Mouse (Mus musculus) spleen, adult 2 months (tissue): ENCODE measurements around the gene Usp7. TPM values are rescaled to one million over a fixed set of nuclear protein-coding genes. Genes with fewer than 3 reads are reported as not detected.
"Not testable (repeated sequence)": the region's sequence is repeated elsewhere in the genome, so short reads cannot be mapped to it uniquely, and the experiment has no call there.

Source experiments
- DNase-seq, 2 experiments: peaks; one replicate each; pipeline versions ENCODE4 v3.0.0 to v3.0.0-alpha.2; 2012 to 2021; ENCODE audit warnings: low spot score in 2 of 2, low read depth in 1 of 2
- H3K27ac ChIP-seq: fragments of 200-500 bp; 2 replicates; pipeline ENCODE4 v1.5.1; 2012; ENCODE audit warnings: low read length, inconsistent platforms; ENCODE audit not compliant: insufficient read depth
- H3K27me3 ChIP-seq: fragments of 200-500 bp; 2 replicates; pipeline ENCODE4 v1.6.1; 2012; ENCODE audit warnings: mild to moderate bottlenecking, moderate library complexity, low read length, inconsistent platforms; ENCODE audit not compliant: control insufficient read depth, insufficient read depth
- H3K36me3 ChIP-seq: fragments of 200-500 bp; 2 replicates; pipeline ENCODE4 v1.6.1; 2012; ENCODE audit warnings: mild to moderate bottlenecking, low read length, inconsistent platforms; ENCODE audit not compliant: control insufficient read depth, insufficient read depth
- H3K4me1 ChIP-seq: fragments of 200-500 bp; 2 replicates; pipeline ENCODE4 v1.6.1; 2011; ENCODE audit warnings: inconsistent platforms; ENCODE audit not compliant: control insufficient read depth, insufficient read depth, insufficient read length
- H3K4me3 ChIP-seq: fragments of 200-500 bp; 2 replicates; pipeline ENCODE4 v1.5.1; 2011; ENCODE audit warnings: mild to moderate bottlenecking, inconsistent platforms; ENCODE audit not compliant: insufficient read depth, insufficient read length; ENCODE audit errors: extremely low read depth
- CTCF ChIP-seq: fragments of 200-500 bp; IDR thresholded peaks from 2 replicates; pipeline ENCODE4 v1.5.1; 2011; ENCODE audit warnings: mild to moderate bottlenecking, inconsistent platforms; ENCODE audit not compliant: insufficient read depth, insufficient read length, insufficient replicate concordance; ENCODE audit errors: extremely low read depth
- POLR2A ChIP-seq: fragments of 200-500 bp; IDR thresholded peaks from 2 replicates; pipeline ENCODE4 v1.6.1; 2011; ENCODE audit warnings: low read depth, low read length, inconsistent platforms
- WGBS: fragments of 180-500 bp; shearing (Covaris S2); methylation state at CpG from one replicate; pipeline ENCODE4 v1.1.7; 2018; 5-methylcytosine and 5-hydroxymethylcytosine counted together
- polyA plus RNA-seq: library from polyadenylated mRNA; depleted of rRNA; stranded (reverse); fragments of >200 nt; gene quantifications from 2 replicates; pipeline ENCODE4 v1.2.3, GENCODE M21; 2012

The Usp7 gene
- polyA plus RNA-seq, 1 experiment, result 26.3 TPM

GRCm38 (mm10) chr16:8771086-8771485 is 21.0 kb downstream of the Usp7 start:
- Histone ChIP-seq H3K27ac (no peak overlapping the region), H3K27me3 (no peaks in the 10 kb centered on the region), H3K36me3 (no peaks in the 10 kb centered on the region), H3K4me3 (no peak overlapping the region), H3K4me1 (no peaks in the 10 kb centered on the region)
- no peak for TF ChIP-seq CTCF
- TF ChIP-seq POLR2A, result no peak
- 87% methylated on average over 4 of the region's 4 CpGs for WGBS
- no peak for DNase-seq

DNA sequence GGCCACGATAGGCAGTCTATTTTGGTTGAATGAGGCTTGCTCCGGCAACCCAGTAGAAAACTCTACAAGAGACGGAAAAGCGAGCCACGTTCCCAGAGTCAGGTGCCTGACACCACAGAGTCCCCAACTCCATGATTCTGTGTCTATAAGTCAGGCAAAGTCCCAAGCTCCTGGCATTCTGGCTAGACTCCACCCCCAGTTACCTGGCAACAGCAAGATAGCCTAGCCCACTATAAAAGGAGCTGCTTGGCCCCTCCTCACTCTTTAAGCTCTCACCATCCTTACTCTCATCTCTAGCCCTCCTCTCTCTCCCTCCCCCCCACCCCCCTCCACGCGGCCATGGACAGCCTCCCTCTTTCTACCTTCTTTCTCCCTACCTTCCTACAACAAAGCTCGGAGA is 21.8 kb downstream of the Usp7 start:
- not testable (repeated sequence) for H3K4me3 ChIP-seq, H3K36me3 ChIP-seq, DNase-seq, H3K27ac ChIP-seq, H3K27me3 ChIP-seq, H3K4me1 ChIP-seq
- WGBS, result 86% methylated on average over 8 of the region's 8 CpGs

DNA sequence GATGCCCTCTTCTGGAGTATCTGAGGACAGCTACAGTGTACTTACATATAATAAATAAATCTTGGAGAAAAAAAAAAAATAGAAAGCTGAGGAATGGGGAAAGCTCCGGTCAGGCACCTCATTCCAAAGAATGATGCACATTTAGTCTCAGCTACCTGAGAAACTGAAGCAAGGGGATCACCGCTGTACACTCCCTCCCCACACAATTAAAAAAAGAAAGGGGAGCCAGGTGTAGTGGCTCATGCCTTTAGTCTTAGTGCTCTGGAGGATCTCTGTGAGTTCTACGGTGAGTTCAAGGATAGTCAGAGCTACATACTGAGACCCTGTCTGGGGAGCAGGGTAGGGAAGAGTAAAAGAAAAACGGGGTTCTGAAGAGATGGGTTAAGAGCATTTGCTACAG is 22.6 kb downstream of the Usp7 start:
- no peaks in the 10 kb centered on the region for H3K36me3 ChIP-seq
- WGBS, result 74% methylated on average over 4 of the region's 4 CpGs
- no peaks in the 10 kb centered on the region for H3K4me1 ChIP-seq
- H3K4me3 ChIP-seq, result no peak overlapping the region
- no peak for TF ChIP-seq POLR2A
- TF ChIP-seq CTCF, result no peak
- no peak for DNase-seq
- no peaks in the 10 kb centered on the region for H3K27me3 ChIP-seq
- no peak overlapping the region for H3K27ac ChIP-seq

DNA sequence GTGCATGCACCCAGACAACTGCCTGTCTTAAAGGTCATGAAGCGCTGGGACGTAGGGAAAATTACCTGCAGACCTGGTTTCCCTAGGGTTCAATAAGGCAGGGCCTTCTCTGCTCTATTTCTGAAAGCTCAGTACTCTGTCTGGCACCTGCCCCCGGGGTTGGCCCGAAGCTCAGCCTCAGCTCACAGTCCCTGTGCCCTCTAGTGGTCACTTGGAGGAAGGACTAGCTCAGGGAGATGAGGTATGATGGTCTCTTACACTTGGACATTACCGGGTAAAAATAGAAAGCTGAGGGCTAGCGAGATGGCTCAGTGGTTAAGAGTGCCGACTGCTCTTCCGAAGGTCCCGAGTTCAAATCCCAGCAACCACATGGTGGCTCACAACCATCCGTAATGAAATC is 23.0 kb downstream of the Usp7 start:
- Histone ChIP-seq H3K4me3 (no peak overlapping the region), H3K27ac (no peak overlapping the region), H3K36me3 (no peaks in the 10 kb centered on the region), H3K4me1 (no peaks in the 10 kb centered on the region), H3K27me3 (no peaks in the 10 kb centered on the region)
- DNase-seq, result peak; percentile 42 to 60
- WGBS, result 14% methylated on average over 10 of the region's 10 CpGs
- no peak for TF ChIP-seq POLR2A
- peak; percentile 84; the same call in 1 of the 2 replicates for TF ChIP-seq CTCF

GRCm38 (mm10) chr16:8768588-8768987 is 23.5 kb downstream of the Usp7 start:
- H3K4me1 ChIP-seq, result no peaks in the 10 kb centered on the region
- TF ChIP-seq POLR2A, result no peak
- no peak for TF ChIP-seq CTCF
- no peak overlapping the region for H3K4me3 ChIP-seq
- DNase-seq, result no peak
- no peaks in the 10 kb centered on the region for H3K36me3 ChIP-seq
- WGBS, result 61% methylated on average over 4 of the region's 4 CpGs
- H3K27ac ChIP-seq, result peak overlapping the region; percentile 3; the same call in 1 of the 2 replicates
- no peaks in the 10 kb centered on the region for H3K27me3 ChIP-seq

GRCm38 (mm10) chr16:8768071-8768470 is 24.0 kb downstream of the Usp7 start:
- 87% methylated on average over 4 of the region's 4 CpGs for WGBS
- H3K27me3 ChIP-seq, result no peaks in the 10 kb centered on the region
- no peaks in the 10 kb centered on the region for H3K4me1 ChIP-seq
- TF ChIP-seq POLR2A, result no peak
- no peak for TF ChIP-seq CTCF
- no peak for DNase-seq
- H3K36me3 ChIP-seq, result no peaks in the 10 kb centered on the region
- no peak overlapping the region; the same call in 1 of the 2 replicates for H3K27ac ChIP-seq
- H3K4me3 ChIP-seq, result no peak overlapping the region

- H3K27ac ChIP-seq, result no peak overlapping the region
- no peak overlapping the region for H3K4me3 ChIP-seq
- H3K27me3 ChIP-seq, result no peaks in the 10 kb centered on the region
- no peak for DNase-seq
- no peak for TF ChIP-seq CTCF
- no peak for TF ChIP-seq POLR2A
- no peaks in the 10 kb centered on the region for H3K4me1 ChIP-seq
- H3K36me3 ChIP-seq, result no peaks in the 10 kb centered on the region
- WGBS, result 68% methylated on average over 11 of the region's 11 CpGs
These were observed 24.7 kb downstream of the Usp7 start for GRCm38 (mm10) chr16:8767133-8768052.
